Mouse (Mus musculus) ES-Bruce4 (cell line): ENCODE measurements around the gene H3f3a. TPM values are rescaled to one million over a fixed set of nuclear protein-coding genes. Genes with fewer than 3 reads are reported as not detected.

ENCODE experiments used
- H3K27ac ChIP-seq: 2 replicates; pipeline ENCODE4 v1.5.1; 2012; ENCODE audit warnings: low read length, inconsistent platforms; ENCODE audit not compliant: insufficient read depth
- H3K27me3 ChIP-seq: 2 replicates; pipeline ENCODE4 v1.6.1; 2012; ENCODE audit warnings: mild to moderate bottlenecking, low read length, inconsistent platforms; ENCODE audit not compliant: control insufficient read depth, poor library complexity, insufficient read depth, severe bottlenecking
- H3K36me3 ChIP-seq: 2 replicates; pipeline ENCODE4 v1.6.1; 2012; ENCODE audit warnings: inconsistent platforms, mild to moderate bottlenecking, low read length, moderate library complexity; ENCODE audit not compliant: control insufficient read depth, poor library complexity, insufficient read depth, severe bottlenecking
- H3K4me1 ChIP-seq: one replicate; pipeline ENCODE4 v1.8.1; 2011; ENCODE audit warnings: low read length; ENCODE audit not compliant: control insufficient read depth, insufficient read depth
- H3K4me3 ChIP-seq: 2 replicates; pipeline ENCODE4 v1.5.1; 2011; ENCODE audit warnings: low read depth, mild to moderate bottlenecking, low read length
- H3K9ac ChIP-seq: 2 replicates; pipeline ENCODE4 v1.6.1; 2012; ENCODE audit warnings: low read depth, mild to moderate bottlenecking, inconsistent platforms; ENCODE audit not compliant: poor library complexity, severe bottlenecking
- H3K9me3 ChIP-seq: replicated peaks from 2 replicates; pipeline ENCODE4 v1.6.1; 2012; ENCODE audit warnings: mild to moderate bottlenecking, low read length, inconsistent platforms; ENCODE audit not compliant: control insufficient read depth, poor library complexity, insufficient read depth, severe bottlenecking
- CTCF ChIP-seq: IDR thresholded peaks from one replicate; pipeline ENCODE4 v1.8.1; 2011; ENCODE audit warnings: low read depth, low read length
- EP300 ChIP-seq: IDR thresholded peaks from 2 replicates; pipeline ENCODE4 v1.6.1; 2011; ENCODE audit warnings: low read depth, low read length; ENCODE audit not compliant: insufficient read depth
- POLR2A ChIP-seq: IDR thresholded peaks from one replicate; pipeline ENCODE4 v1.8.1; 2011; ENCODE audit warnings: low read length; ENCODE audit not compliant: insufficient read depth
- polyA plus RNA-seq: library from polyadenylated mRNA; stranded (reverse); fragments of >200 nt; gene quantifications from 2 replicates; pipeline ENCODE4 v1.2.4, GENCODE M21; 2011; ENCODE audit warnings: low read depth; ENCODE audit not compliant: missing spikeins, insufficient read depth, insufficient read length

H3f3a gene
- polyA plus RNA-seq, 1 experiment, result 679 TPM

DNA sequence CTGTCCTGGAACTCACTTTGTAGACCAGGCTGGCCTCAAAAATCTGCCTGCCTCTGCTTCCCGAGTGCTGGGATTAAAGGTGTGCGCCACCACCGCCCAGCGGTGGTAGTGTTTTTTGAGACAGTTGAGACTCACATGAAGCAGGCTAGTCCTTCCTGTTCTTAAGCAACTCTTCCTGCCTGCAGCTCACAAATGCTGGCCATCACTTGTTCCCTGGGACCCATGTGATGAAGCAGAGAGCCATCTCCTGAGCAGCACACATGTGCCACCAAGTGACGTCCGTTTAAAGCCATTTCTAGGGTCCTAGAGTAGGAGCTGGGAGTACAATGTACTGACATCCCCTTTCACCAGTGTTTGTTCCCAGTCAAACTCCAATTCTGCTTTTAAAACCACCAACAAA is 9.9 kb downstream of the H3f3a start:
- H3K27ac ChIP-seq, result no peak overlapping the region
- H3K4me1 ChIP-seq, result no peaks in the 10 kb centered on the region
- H3K9me3 ChIP-seq, result no peaks in the 10 kb centered on the region
- no peak overlapping the region for H3K9ac ChIP-seq
- H3K36me3 ChIP-seq, result peaks cover 51% of the 10 kb centered on the region
- TF ChIP-seq CTCF (no peak), POLR2A (no peak), EP300 (no peak)
- H3K4me3 ChIP-seq, result no peak overlapping the region
- H3K27me3 ChIP-seq, result no peaks in the 10 kb centered on the region

DNA sequence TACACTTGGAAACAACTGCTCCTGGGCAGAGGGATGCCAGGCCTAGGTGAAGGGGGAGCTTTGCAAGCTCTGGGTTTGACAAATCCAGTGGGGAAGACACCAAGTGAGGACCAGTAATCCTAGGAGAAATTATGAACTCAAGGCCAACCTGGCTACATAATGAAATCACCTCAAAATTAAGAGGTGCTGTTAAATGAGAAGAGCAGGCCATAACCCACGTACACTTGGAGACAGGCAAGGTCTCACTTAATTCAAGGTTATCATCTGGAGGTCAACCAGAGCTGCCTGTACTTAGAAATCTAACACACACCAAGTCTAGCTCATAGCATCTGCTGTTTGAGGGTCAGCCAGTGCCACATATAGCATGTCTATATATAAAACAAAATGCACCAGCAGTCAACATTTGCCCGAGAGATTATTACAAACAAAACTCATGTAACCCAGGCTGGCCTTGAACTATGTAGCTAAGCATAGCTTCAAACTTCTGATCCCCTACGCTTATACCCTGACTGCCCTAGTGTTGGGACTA is 12.2 kb downstream of the H3f3a start:
- no peak overlapping the region for H3K4me3 ChIP-seq
- H3K27me3 ChIP-seq, result no peaks in the 10 kb centered on the region
- H3K9me3 ChIP-seq, result no peaks in the 10 kb centered on the region
- no peak overlapping the region for H3K27ac ChIP-seq
- H3K9ac ChIP-seq, result no peak overlapping the region
- peaks cover 32% of the 10 kb centered on the region for H3K36me3 ChIP-seq
- TF ChIP-seq EP300 (no peak), POLR2A (no peak), CTCF (no peak)
- H3K4me1 ChIP-seq, result no peaks in the 10 kb centered on the region

GRCm38 (mm10) chr1:180800814-180801213 is 12.9 kb downstream of the H3f3a start:
- Histone ChIP-seq H3K9ac (no peak overlapping the region), H3K27me3 (no peaks in the 10 kb centered on the region), H3K4me1 (no peaks in the 10 kb centered on the region), H3K4me3 (no peak overlapping the region), H3K27ac (no peak overlapping the region), H3K36me3 (peaks cover 25% of the 10 kb centered on the region), H3K9me3 (no peaks in the 10 kb centered on the region)
- TF ChIP-seq CTCF (no peak), EP300 (no peak), POLR2A (no peak)

DNA sequence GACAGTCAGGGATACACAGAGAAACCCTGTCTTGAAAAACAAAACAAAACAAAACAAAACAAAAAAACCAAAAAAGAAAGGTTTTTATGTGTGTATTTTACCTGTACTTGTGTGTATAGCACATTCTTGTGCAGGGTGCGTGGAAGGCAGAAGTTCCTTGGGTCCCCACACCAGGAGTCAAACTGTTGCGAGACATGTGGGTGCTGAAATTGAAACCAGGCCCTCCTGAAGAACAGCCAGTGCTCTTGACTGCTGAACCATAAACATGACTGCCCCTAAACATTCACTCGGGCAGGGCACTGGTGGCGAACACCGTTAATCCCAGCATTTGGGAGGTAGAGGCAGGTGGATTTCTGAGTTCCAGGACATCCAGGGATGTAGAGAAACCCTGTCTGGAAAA is 13.7 kb downstream of the H3f3a start:
- Histone ChIP-seq H3K27me3 (no peaks in the 10 kb centered on the region), H3K4me3 (no peak overlapping the region), H3K36me3 (peaks cover 17% of the 10 kb centered on the region), H3K9me3 (no peaks in the 10 kb centered on the region), H3K27ac (no peak overlapping the region), H3K4me1 (no peaks in the 10 kb centered on the region), H3K9ac (no peak overlapping the region)
- TF ChIP-seq POLR2A (no peak), EP300 (no peak), CTCF (no peak)

- Histone ChIP-seq H3K4me1 (no peaks in the 10 kb centered on the region), H3K36me3 (peaks cover 9% of the 10 kb centered on the region), H3K9ac (no peak overlapping the region), H3K27me3 (no peaks in the 10 kb centered on the region), H3K4me3 (no peak overlapping the region), H3K9me3 (no peaks in the 10 kb centered on the region), H3K27ac (no peak overlapping the region)
- TF ChIP-seq CTCF (no peak), EP300 (no peak), POLR2A (no peak)
Observed at GRCm38 (mm10) chr1:180799253-180799652, 14.5 kb downstream of the H3f3a start.

DNA sequence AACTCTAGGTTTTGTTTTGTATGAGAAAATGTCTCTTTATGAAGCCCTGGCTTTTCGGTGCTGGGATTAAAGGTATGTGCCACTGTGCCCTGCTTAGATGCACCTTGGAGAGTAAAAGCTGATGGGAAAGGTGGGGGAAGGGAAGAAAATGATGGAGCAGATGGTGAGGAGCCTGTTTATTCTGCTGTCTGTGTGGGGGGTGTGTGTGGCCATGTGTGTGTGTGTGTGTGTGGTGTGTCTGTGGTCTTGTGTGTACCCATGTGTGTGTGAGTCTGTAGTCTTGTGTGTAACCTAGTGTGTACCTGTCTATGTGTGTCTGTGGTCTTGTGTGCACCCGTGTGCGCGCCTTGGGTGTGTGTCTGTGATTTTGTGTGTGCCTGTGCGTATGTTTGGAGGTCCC is 15.1 kb downstream of the H3f3a start:
- no peaks in the 10 kb centered on the region for H3K4me1 ChIP-seq
- H3K27me3 ChIP-seq, result no peaks in the 10 kb centered on the region
- H3K9me3 ChIP-seq, result no peaks in the 10 kb centered on the region
- no peak overlapping the region for H3K27ac ChIP-seq
- H3K9ac ChIP-seq, result no peak overlapping the region
- no peak overlapping the region for H3K4me3 ChIP-seq
- H3K36me3 ChIP-seq, result peaks cover 6% of the 10 kb centered on the region
- TF ChIP-seq EP300 (no peak), POLR2A (no peak), CTCF (no peak)

DNA sequence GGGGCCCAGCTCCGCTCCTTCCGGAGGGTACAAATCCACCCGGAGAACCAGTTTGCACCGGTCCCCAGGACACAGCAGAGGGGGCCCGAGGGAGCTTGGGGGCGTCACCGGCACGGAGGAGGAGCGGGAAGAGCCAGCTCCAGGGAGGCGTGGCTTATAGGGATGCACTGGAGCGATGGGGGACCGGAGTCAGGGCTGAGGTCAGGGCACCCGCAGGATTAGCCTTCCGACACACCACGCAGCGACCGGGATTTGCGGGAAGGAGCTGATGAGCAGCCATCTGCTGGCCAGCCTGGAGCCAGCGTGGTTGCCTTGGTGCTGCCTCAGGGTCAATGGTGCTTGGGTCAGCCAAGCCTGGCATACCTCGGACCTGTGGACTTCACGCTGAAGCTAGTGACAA is 19.6 kb downstream of the H3f3a start:
- peak overlapping the region; percentile 80; the same call in 1 of the 2 replicates for H3K27ac ChIP-seq

More for the DNA sequence above, 19.6 kb downstream of the H3f3a start:
- H3K9ac ChIP-seq, result peak overlapping the region; percentile 58
- H3K4me3 ChIP-seq, result peak overlapping the region; percentile 61
- H3K4me1 ChIP-seq, result peaks cover 2% of the 10 kb centered on the region
- no peaks in the 10 kb centered on the region for H3K36me3 ChIP-seq
- H3K9me3 ChIP-seq, result no peaks in the 10 kb centered on the region
- TF ChIP-seq EP300 (peak; percentile 63; the same call in 1 of the 2 replicates), POLR2A (no peak)
- no peaks in the 10 kb centered on the region for H3K27me3 ChIP-seq
